Mouse (Mus musculus): ENCODE data around the gene Exoc4.

GRCm38 (mm10) chr6:33620701-33621100, 371.8 kb downstream of the Exoc4 start:
- TF ChIP-seq MAZ (IDR thresholded peaks at IDR 0.05; ENCODE audit: low read depth, low read length): no peak
- TF ChIP-seq ZKSCAN1 (IDR thresholded peaks at IDR 0.05; ENCODE audit: borderline replicate concordance, low read depth, low read length): no peak
- TF ChIP-seq ETS1 (conservative IDR thresholded peaks at IDR 0.05; ENCODE audit: low read depth, low read length): no peak
- TF ChIP-seq KAT2A (IDR thresholded peaks at IDR 0.05; ENCODE audit: insufficient replicate concordance, low read length): no peak
- TF ChIP-seq USF2 (conservative IDR thresholded peaks at IDR 0.05; ENCODE audit: low read depth, low read length): no peak
- no peak for TF ChIP-seq MAX (IDR thresholded peaks at IDR 0.05; ENCODE audit: low read length)
- no peak for TF ChIP-seq MYC (IDR thresholded peaks at IDR 0.05; ENCODE audit: low read depth, low read length)
- no peak for TF ChIP-seq POLR2A (IDR thresholded peaks at IDR 0.05; ENCODE audit: low read depth, low read length)
